Mouse (Mus musculus) embryonic facial prominence, embryonic 11.5 days (tissue): ENCODE measurements around the gene Sgms1. TPM values are rescaled to one million over a fixed set of nuclear protein-coding genes. Genes with fewer than 3 reads are reported as not detected.

Experiments
- ATAC-seq: fragments of 200-750 bp; cut with Nextera tagmentation; replicated peaks from 2 replicates; pipeline ENCODE4 v1.8.0; 2017; ENCODE audit warnings: low read depth; ENCODE audit not compliant: insufficient number of reproducible peaks, low FRiP score, low TSS enrichment
- DNase-seq: peaks from one replicate; pipeline ENCODE4 v3.0.0-alpha.2; 2015; ENCODE audit warnings: low spot score
- H3K27ac ChIP-seq: fragments of 300-500 bp; sonication (generic); replicated peaks from 2 replicates; pipeline ENCODE4 v1.5.1; 2014; ENCODE audit warnings: mild to moderate bottlenecking, low read depth, low read length, control low read depth
- H3K27me3 ChIP-seq: fragments of 300-500 bp; sonication (generic); 2 replicates; pipeline ENCODE4 v1.6.1; 2014; ENCODE audit warnings: mild to moderate bottlenecking, low read length, moderate library complexity, mixed read lengths; ENCODE audit not compliant: control insufficient read depth, insufficient read depth
- H3K36me3 ChIP-seq: fragments of 300-500 bp; sonication (generic); replicated peaks from 2 replicates; pipeline ENCODE4 v1.6.1; 2014; ENCODE audit warnings: low read depth, mild to moderate bottlenecking, low read length, moderate library complexity, mixed read lengths; ENCODE audit not compliant: control insufficient read depth, insufficient read depth
- H3K4me1 ChIP-seq: fragments of 300-500 bp; sonication (generic); 2 replicates; pipeline ENCODE4 v1.6.1; 2014; ENCODE audit warnings: low read length, mixed read lengths; ENCODE audit not compliant: control insufficient read depth, insufficient read depth
- H3K4me2 ChIP-seq: fragments of 300-500 bp; sonication (generic); 2 replicates; pipeline ENCODE4 v1.6.1; 2014; ENCODE audit warnings: low read depth, mild to moderate bottlenecking, control low read depth, low read length, moderate library complexity
- H3K4me3 ChIP-seq: fragments of 300-500 bp; sonication (generic); 2 replicates; pipeline ENCODE4 v1.5.1; 2014; ENCODE audit warnings: low read depth, low read length, control low read depth
- H3K9ac ChIP-seq: fragments of 300-500 bp; sonication (generic); replicated peaks from 2 replicates; pipeline ENCODE4 v1.6.1; 2014; ENCODE audit warnings: mild to moderate bottlenecking, control low read depth, low read length
- H3K9me3 ChIP-seq: fragments of 300-500 bp; sonication (generic); replicated peaks from 2 replicates; pipeline ENCODE4 v1.6.1; 2016; ENCODE audit warnings: mild to moderate bottlenecking, low read length, inconsistent platforms, mixed read lengths; ENCODE audit not compliant: control insufficient read depth
- WGBS: fragments of 180-500 bp; shearing (Covaris S2); extraction: QIAGEN DNeasy Blood & Tissue Kit; methylation state at CpG from one replicate; pipeline ENCODE4 v1.1.7; 2014; 5-methylcytosine and 5-hydroxymethylcytosine counted together
- polyA plus RNA-seq: library from polyadenylated mRNA; unstranded; fragments of >200 nt; fragmentation: Nextera tagmentation; extraction: Ambion mirVana; gene quantifications from 2 replicates; pipeline ENCODE4 v1.2.1, GENCODE M21; 2014

Sgms1 gene
- polyA plus RNA-seq, 1 experiment from 2014 or later: 12.2 TPM

DNA sequence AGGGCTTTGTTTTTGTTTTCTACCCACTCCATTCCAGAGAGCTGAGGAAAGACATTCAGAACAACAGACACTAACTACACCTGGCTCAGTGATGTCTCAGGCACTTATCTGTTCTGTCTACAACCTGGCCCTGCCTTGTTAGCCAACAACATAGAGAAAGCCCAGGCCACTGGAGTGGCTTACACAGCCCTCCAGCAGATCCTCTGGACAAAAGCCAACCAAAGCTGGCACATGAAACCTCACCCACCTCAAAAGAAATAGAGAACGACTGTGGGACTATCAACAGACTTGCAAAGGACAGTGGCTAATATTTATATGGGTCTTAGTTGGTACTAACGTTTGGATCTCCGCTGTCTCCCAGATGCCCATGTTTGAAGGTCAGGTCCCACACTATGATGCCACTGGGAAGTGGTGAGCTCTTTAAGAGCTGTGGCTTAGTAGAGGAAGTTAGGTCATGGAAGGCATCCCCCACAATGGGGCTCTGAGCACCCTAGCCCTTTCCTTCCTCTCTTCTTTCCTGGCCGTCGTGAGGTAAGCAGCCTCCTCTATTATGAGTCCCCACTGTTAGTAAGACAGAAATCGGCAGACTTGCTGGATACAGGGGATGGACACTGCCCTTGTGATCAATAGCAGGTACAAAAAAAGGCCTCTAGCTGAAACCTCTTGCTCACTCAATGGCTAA lies 10.1 kb downstream of the Sgms1 start:
- H3K4me3 ChIP-seq: no peak overlapping the region
- no peaks in the 10 kb centered on the region for H3K9me3 ChIP-seq
- H3K4me1 ChIP-seq: peaks cover 2% of the 10 kb centered on the region; the same call in 1 of the 2 replicates
- H3K27me3 ChIP-seq: no peaks in the 10 kb centered on the region
- no peaks in the 10 kb centered on the region for H3K36me3 ChIP-seq
- H3K9ac ChIP-seq: no peak overlapping the region
- no peak overlapping the region for H3K4me2 ChIP-seq
- 86% methylated on average over 6 of the region's 6 CpGs for WGBS
- ATAC-seq: no peak
- DNase-seq: no peak
- H3K27ac ChIP-seq: no peak overlapping the region

- H3K36me3 ChIP-seq: no peaks in the 10 kb centered on the region
- H3K4me2 ChIP-seq: no peak overlapping the region
- H3K27ac ChIP-seq: no peak overlapping the region
- 53% methylated on average over 3 of the region's 3 CpGs for WGBS
- H3K27me3 ChIP-seq: no peaks in the 10 kb centered on the region
- no peaks in the 10 kb centered on the region for H3K9me3 ChIP-seq
- H3K9ac ChIP-seq: no peak overlapping the region
- no peak for DNase-seq
- ATAC-seq: no peak
- H3K4me3 ChIP-seq: no peak overlapping the region
- peaks cover 2% of the 10 kb centered on the region; the same call in 1 of the 2 replicates for H3K4me1 ChIP-seq
Observed at GRCm38 (mm10) chr19:32378581-32378980, 10.9 kb downstream of the Sgms1 start.

GRCm38 (mm10) chr19:32377701-32378325 lies 11.7 kb downstream of the Sgms1 start:
- peaks cover 2% of the 10 kb centered on the region; the same call in 1 of the 2 replicates for H3K4me1 ChIP-seq
- no peak overlapping the region for H3K27ac ChIP-seq
- H3K4me2 ChIP-seq: no peak overlapping the region
- no peak overlapping the region for H3K9ac ChIP-seq
- H3K27me3 ChIP-seq: no peaks in the 10 kb centered on the region
- 67% methylated on average over 7 of the region's 7 CpGs for WGBS
- ATAC-seq (no peak), DNase-seq (no peak)
- no peak overlapping the region for H3K4me3 ChIP-seq
- no peaks in the 10 kb centered on the region for H3K36me3 ChIP-seq
- H3K9me3 ChIP-seq: no peaks in the 10 kb centered on the region

DNA sequence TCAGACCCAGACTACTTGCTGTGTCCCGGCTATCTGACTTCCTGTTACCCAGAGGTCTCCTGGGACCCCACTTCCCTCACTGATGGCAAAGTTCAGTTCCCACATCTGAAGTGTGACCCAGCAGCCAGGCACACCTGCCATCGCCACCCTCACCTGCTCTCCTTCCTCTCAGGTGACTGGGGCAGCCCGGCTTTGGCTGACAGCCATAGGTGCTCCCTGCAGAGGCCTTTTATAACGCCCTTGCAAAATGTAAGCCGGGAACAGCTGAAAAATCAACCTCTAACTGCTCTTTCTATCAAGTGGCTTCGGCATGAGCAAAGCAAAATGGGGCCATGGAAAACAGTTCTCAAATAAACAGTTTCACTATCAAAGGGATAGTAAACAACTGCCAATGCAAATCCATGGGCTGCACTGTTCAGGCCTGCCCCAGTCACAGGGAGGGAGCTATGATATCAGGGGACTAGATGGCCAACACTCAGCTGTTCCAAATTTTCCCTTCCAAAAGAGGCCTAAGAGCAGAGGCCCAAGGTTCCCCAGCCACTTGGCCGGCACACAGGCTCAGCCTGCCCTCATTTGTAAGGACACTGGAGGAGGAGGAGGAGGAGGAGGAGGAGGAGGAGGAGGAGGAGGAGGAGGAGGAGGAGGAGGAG lies 12.5 kb downstream of the Sgms1 start:
- Histone ChIP-seq H3K4me2 (no peak overlapping the region), H3K27ac (no peak overlapping the region), H3K36me3 (no peaks in the 10 kb centered on the region), H3K4me1 (peaks cover 2% of the 10 kb centered on the region; the same call in 1 of the 2 replicates), H3K9ac (no peak overlapping the region), H3K4me3 (no peak overlapping the region), H3K9me3 (no peaks in the 10 kb centered on the region), H3K27me3 (no peaks in the 10 kb centered on the region)
- ATAC-seq (no peak), DNase-seq (no peak)
- 63% methylated on average over 7 of the region's 7 CpGs for WGBS

GRCm38 (mm10) chr19:32376054-32376453 lies 13.5 kb downstream of the Sgms1 start:
- H3K36me3 ChIP-seq: no peaks in the 10 kb centered on the region
- no peak for DNase-seq

DNA sequence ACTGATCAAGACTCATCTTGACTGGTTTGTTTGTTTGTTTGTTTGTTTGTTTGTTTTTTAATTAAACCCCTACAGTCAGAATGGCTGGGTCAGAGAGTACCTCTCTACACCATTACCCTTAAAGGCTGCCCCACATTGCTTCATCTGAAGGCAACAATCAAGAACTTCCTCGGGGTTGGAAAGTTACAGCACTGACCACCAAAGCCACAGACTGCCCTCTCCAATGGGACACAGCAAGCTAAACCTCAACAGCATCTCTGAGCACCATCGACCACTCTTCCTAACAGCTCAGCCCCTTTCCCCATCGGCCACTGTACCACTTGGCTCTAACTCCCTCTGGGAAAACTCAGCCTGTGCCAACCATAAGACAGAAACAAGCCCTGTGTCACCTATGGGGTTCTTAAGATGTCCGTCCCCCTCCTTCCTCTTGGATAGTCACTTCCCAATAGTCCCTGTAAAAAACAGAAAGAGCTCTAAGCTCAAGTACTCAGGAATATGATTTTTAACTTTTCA lies 14.0 kb downstream of the Sgms1 start:
- Histone ChIP-seq H3K4me1 (peaks cover 2% of the 10 kb centered on the region; the same call in 1 of the 2 replicates), H3K9me3 (no peaks in the 10 kb centered on the region), H3K4me3 (no peak overlapping the region), H3K36me3 (no peaks in the 10 kb centered on the region), H3K27me3 (no peaks in the 10 kb centered on the region), H3K27ac (no peak overlapping the region), H3K4me2 (no peak overlapping the region), H3K9ac (no peak overlapping the region)
- WGBS: 89% methylated on average over 4 of the region's 4 CpGs
- ATAC-seq (no peak), DNase-seq (no peak)

More at GRCm38 (mm10) chr19:32376054-32376453, 13.5 kb downstream of the Sgms1 start:
- H3K27ac ChIP-seq: no peak overlapping the region
- 91% methylated on average over 4 of the region's 4 CpGs for WGBS
- H3K27me3 ChIP-seq: no peaks in the 10 kb centered on the region
- ATAC-seq: no peak
- H3K4me3 ChIP-seq: no peak overlapping the region
- no peaks in the 10 kb centered on the region for H3K9me3 ChIP-seq
- no peak overlapping the region for H3K9ac ChIP-seq
- H3K4me2 ChIP-seq: no peak overlapping the region
- H3K4me1 ChIP-seq: peaks cover 2% of the 10 kb centered on the region; the same call in 1 of the 2 replicates

DNA sequence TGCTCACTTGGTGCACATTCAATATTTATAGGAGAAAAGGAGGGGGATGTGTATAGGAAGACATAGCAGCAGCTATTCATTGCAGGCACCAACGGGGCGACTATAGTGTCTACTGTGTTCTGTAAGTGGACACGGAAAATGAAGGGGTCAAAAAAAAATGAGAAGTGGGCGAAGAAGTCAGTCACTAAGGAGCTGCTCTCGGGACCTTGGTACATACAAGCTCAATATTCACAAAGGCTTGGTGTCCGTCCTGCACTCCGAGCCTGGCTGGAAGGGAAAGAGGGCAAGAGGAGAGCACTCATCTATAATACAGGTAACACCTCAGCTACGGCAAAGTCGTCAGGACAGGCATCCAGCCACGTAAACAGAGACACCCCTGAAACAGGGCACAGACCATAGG lies 14.8 kb downstream of the Sgms1 start:
- H3K36me3 ChIP-seq: no peaks in the 10 kb centered on the region
- H3K27me3 ChIP-seq: no peaks in the 10 kb centered on the region
- no peak overlapping the region for H3K27ac ChIP-seq
- DNase-seq (no peak), ATAC-seq (no peak)
- peaks cover 2% of the 10 kb centered on the region; the same call in 1 of the 2 replicates for H3K4me1 ChIP-seq
- WGBS: 91% methylated on average over 10 of the region's 10 CpGs
- H3K4me3 ChIP-seq: no peak overlapping the region
- H3K4me2 ChIP-seq: no peak overlapping the region
- no peak overlapping the region for H3K9ac ChIP-seq
- H3K9me3 ChIP-seq: no peaks in the 10 kb centered on the region
